Mouse (Mus musculus) adrenal gland, postnatal 14 days (tissue): Measurements from ENCODE around the gene Hyou1. TPM values are rescaled to one million over a fixed set of nuclear protein-coding genes. Genes with fewer than 3 reads are reported as not detected.

ENCODE experiments used
- microRNA-seq, 2 experiments: library from miRNA; unstranded; fragments of <30 nt; microRNA quantifications; one replicate each; pipeline ENCODE4 v1.2.0; 2021
- total RNA-seq: library from RNA; stranded (reverse); gene quantifications from 2 replicates; pipeline ENCODE4 v1.2.3, GENCODE M21; 2021

Hyou1 gene
- total RNA-seq, 1 experiment from 2014 or later: 122 TPM

Small RNA genes within 50 kb of the gene (microRNA-seq; reads per million reads assigned to microRNA genes)
- 0 reads per million in 2 experiments for gene Gm44335
- gene Mir7085: 0.76 to 0.85 reads per million in 2 experiments

Other genes with a start within 250 kb of the Hyou1 start
- gene Mcam, start 245.0 kb upstream of the Hyou1 start, total RNA-seq: 65.3 and 76.6 TPM in 2 replicates
- 33.1 and 34.4 TPM in 2 replicates for gene Cbl, start 145.4 kb upstream of the Hyou1 start, total RNA-seq
- gene Ccdc153, start 138.8 kb upstream of the Hyou1 start, total RNA-seq: 1.1 and 2.5 TPM in 2 replicates
- gene Pdzd3, start 128.0 kb upstream of the Hyou1 start, total RNA-seq: 0.30 TPM in 1 of 2 replicates, not detected in the other
- 17.6 and 20.7 TPM in 2 replicates for gene Nlrx1, start 110.9 kb upstream of the Hyou1 start, total RNA-seq
- 19.0 and 28.8 TPM in 2 replicates for gene Abcg4, start 90.9 kb upstream of the Hyou1 start, total RNA-seq
- 20.3 and 22.1 TPM in 2 replicates for gene Hinfp, start 73.8 kb upstream of the Hyou1 start, total RNA-seq
- 27.8 and 40.4 TPM in 2 replicates for gene C2cd2l, start 59.2 kb upstream of the Hyou1 start, total RNA-seq
- gene Dpagt1, start 53.5 kb upstream of the Hyou1 start, total RNA-seq: 27.1 and 29.5 TPM in 2 replicates
- 76.0 and 90.3 TPM in 2 replicates for gene H2afx, start 44.8 kb upstream of the Hyou1 start, total RNA-seq
- gene Hmbs, start 35.3 kb upstream of the Hyou1 start, total RNA-seq: 77.5 and 92.0 TPM in 2 replicates
- gene Vps11, start 17.8 kb upstream of the Hyou1 start, total RNA-seq: 41.6 and 44.1 TPM in 2 replicates
- 20.0 and 29.9 TPM in 2 replicates for gene Slc37a4, start 17.4 kb downstream of the Hyou1 start, total RNA-seq
- gene Rps25, start 27.6 kb downstream of the Hyou1 start, total RNA-seq: 1,105 and 1,276 TPM in 2 replicates
- gene Trappc4, start 28.1 kb downstream of the Hyou1 start, total RNA-seq: 60.4 and 66.1 TPM in 2 replicates
- gene Ccdc84, start 39.1 kb downstream of the Hyou1 start, total RNA-seq: 17.1 and 21.5 TPM in 2 replicates
- not detected in 2 replicates for gene Foxr1, start 61.6 kb downstream of the Hyou1 start, total RNA-seq
- not detected in 2 replicates for gene Upk2, start 75.5 kb downstream of the Hyou1 start, total RNA-seq
- 59.3 and 61.7 TPM in 2 replicates for gene Bcl9l, start 103.3 kb downstream of the Hyou1 start, total RNA-seq
- gene Cxcr5, start 182.4 kb downstream of the Hyou1 start, total RNA-seq: 0.56 and 4.4 TPM in 2 replicates
- gene Ddx6, start 225.4 kb downstream of the Hyou1 start, total RNA-seq: 122 TPM in 2 replicates